Mouse (Mus musculus) cerebellum, adult 11 months (tissue): Measurements from ENCODE around the gene Elovl5.

Experiments used
- DNase-seq: peaks from one replicate; pipeline ENCODE4 v3.0.0; 2022

The Elovl5 gene

GRCm38 (mm10) chr9:77917074-77917621 is at the start of gene Elovl5:
Gene Elovl5 (plus strand): TSS chr9:77917364.
- peak; percentile 95 for DNase-seq

- DNase-seq, result no peak
Measured at GRCm38 (mm10) chr9:77891501-77891900, 25.7 kb upstream of the Elovl5 start.

- no peak for DNase-seq
Measured at GRCm38 (mm10) chr9:77898551-77898950, 18.6 kb upstream of the Elovl5 start.

GRCm38 (mm10) chr9:77904133-77904532 is 13.0 kb upstream of the Elovl5 start:
- DNase-seq, result no peak

- DNase-seq, result no peak
Measured at GRCm38 (mm10) chr9:77909572-77910269, 7.4 kb upstream of the Elovl5 start.

- peak; percentile 88 for DNase-seq
Measured at GRCm38 (mm10) chr9:77910270-77911240, 6.6 kb upstream of the Elovl5 start.

- DNase-seq, result no peak
Measured at GRCm38 (mm10) chr9:77911508-77912229, 5.5 kb upstream of the Elovl5 start.

- no peak for DNase-seq
Measured at GRCm38 (mm10) chr9:77912246-77912645, 4.9 kb upstream of the Elovl5 start.

GRCm38 (mm10) chr9:77914616-77915015 is 2.5 kb upstream of the Elovl5 start:
- DNase-seq, result no peak

- DNase-seq, result no peak
Measured at GRCm38 (mm10) chr9:77915791-77916190, 1.4 kb upstream of the Elovl5 start.

GRCm38 (mm10) chr9:77917622-77918131 is 513 bp downstream of the Elovl5 start:
- DNase-seq, result no peak

GRCm38 (mm10) chr9:77918211-77918610 is 1.0 kb downstream of the Elovl5 start:
- DNase-seq, result no peak

GRCm38 (mm10) chr9:77918961-77919670 is 2.0 kb downstream of the Elovl5 start:
- no peak for DNase-seq

GRCm38 (mm10) chr9:77920481-77920880 is 3.3 kb downstream of the Elovl5 start:
- DNase-seq, result no peak

- no peak for DNase-seq
Measured at GRCm38 (mm10) chr9:77921366-77922260, 4.4 kb downstream of the Elovl5 start.

- no peak for DNase-seq
Measured at GRCm38 (mm10) chr9:77923774-77924173, 6.6 kb downstream of the Elovl5 start.

GRCm38 (mm10) chr9:77924199-77924598 is 7.0 kb downstream of the Elovl5 start:
- DNase-seq, result no peak

GRCm38 (mm10) chr9:77926151-77926550 is 9.0 kb downstream of the Elovl5 start:
- DNase-seq, result no peak

GRCm38 (mm10) chr9:77926911-77927310 is 9.7 kb downstream of the Elovl5 start:
- DNase-seq, result no peak

GRCm38 (mm10) chr9:77927431-77927830 is 10.3 kb downstream of the Elovl5 start:
- DNase-seq, result no peak

- no peak for DNase-seq
Measured at GRCm38 (mm10) chr9:77928769-77929168, 11.6 kb downstream of the Elovl5 start.
